Mouse (Mus musculus) induced T-regulatory cell, adult 2 months (primary cell): ENCODE results near the gene Cd300lg.

ENCODE experiments used
- DNase-seq: peaks from one replicate; pipeline ENCODE4 v3.0.0-alpha.2; 2012; ENCODE audit warnings: low read depth

Gene Cd300lg

DNA sequence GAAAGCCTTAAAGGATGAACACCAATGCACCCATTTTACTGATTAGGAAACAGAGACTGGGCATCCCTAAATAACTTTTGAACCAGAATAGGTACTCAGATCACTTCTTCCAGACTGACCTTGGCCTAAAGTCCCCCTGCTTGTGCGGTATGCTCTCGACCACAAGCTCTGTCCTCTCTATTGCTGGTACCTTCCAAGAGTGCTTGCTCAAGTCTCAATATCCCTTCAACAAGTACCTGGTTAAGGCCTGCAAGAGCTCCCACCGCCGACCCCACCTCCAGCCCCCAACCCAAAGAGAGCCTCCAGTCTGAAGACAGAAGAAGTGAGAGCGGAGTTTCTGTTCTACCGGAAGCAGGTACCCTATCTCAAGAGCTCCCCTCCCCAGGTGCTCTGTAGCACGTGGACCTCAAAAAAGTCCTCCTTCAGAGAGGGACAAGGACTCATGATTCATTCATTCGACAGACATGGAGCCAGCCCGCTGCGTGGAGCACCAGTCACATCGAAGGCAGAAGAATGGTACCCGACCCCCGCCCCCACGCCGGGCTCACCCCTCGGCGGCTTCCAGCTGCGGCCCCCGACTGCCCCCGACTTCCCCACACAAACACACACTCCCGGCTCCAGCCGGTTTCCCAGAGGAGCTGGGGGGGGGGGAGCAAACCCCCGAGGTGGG, 15.2 kb upstream of the Cd300lg start:
- no peak for DNase-seq

DNA sequence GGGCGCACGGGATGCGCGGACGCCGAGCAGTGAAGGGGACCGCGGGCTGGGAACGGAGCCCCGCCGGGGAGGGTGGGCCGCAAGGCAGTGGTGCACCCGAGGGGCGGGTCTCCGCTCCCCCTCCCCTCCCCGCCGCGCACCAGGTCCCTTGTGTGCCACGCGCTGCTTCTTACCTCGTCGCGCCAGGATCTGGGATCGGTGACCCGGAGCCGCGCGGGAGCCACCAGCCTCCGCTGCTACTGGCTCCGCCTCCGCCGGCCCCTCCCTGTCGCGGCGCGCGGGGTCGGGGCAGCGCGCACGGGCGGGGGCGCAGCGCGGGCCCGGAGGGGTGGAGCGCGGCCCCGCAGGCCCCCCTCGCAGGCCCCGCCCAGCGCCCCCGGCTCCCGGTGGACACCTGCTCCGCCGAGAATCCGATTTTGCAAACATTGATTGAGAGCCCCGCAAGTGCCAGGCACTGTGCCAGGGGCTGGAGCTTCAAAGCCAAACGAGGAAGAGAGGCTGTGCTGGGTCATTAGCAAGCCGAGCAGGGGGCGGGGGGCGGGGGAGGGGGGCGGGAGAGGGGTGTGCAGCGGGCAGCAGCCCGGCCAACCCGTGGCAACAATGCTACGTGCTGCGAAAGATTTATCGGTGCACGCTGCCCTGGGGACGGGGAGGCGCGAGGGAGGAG, 14.5 kb upstream of the Cd300lg start:
- peak; percentile 25 for DNase-seq

DNA sequence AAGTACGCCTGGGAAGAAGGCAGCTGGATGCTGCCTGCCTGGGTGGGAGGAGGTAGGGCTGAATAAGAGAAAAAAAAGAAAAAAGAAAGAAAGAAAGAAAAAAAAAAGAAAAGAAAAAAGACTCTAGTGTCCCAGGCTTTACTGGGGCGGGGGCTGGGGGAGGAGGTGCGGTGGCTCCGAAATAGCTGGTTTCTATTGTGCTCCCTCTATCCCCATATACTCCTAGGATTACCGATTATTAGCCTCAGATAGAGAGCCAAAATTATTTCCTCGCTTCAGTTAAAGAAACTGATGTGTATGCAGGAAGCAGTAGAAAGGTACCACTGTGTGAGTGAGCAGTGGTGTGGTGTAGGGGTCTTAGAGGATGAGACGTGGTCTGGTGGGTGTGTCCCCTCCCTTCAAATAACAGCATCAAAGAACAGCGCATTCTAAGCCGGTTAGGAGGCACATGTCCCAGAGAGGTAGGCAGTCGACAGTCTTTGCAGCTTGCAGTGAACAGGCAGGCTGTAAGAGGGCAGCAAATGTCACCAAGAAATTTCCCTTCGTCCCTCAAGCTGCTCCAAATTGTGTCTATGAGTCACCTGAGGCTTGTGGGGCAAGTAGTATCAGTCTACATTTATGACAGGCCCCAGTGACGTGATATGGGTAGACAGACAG, 13.8 kb upstream of the Cd300lg start:
- peak; percentile 14 for DNase-seq

DNA sequence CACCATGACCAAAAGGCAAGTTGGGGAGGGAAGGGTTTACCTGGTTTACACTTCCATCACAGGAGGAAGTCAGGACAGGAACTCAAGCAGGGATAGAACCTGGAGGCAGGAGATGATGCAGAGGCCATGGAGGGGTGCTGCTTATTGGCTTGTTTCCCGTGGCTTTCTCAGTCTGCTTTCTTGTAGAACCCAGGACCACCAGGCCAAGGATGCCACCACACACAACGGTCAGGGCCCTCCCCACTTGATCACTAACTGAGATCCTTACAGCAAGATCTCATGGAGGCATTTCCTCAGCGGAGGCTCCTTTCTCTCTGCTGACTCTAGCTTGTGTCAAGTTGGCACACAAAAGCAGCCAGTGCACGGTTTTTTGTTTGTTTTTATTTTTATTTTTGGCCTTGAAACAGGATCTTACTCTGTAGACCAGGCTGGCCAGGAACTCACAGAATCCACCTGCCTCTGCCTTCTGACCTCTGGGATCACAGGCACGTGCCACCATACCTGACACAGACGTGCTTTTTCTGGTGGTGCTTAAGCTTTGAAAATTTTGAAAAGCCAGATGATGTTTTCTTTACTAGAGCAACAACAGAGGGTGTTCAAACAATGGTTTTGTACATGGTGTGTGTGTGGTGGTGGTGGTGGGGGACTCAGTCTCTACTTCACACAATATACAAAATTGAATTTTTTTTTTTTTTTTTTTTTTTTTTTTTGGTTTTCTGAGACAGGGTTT, 13.1 kb upstream of the Cd300lg start, which contains the start of gene Mpp3:
Gene Mpp3 (minus strand): TSS at position 375 of the 730 bp plus-strand sequence.
- no peak for DNase-seq

DNA sequence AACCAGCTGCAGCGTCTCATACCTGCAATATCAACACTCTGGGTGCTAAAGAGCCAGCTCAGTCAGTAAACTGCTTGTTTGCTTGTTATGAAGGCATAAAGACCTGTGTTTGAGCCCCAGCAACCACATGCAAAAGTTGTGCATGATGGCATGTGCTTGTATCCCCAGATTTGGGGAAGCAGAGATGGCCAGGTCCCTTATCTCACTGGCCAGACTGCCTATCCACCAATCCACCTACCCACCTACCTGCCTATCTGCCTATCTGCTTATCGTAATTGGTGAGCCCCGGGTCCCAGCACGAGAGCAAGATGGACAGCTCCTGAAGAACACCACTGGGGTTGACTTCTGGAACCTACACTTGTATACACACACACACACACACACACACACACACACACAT, 12.0 kb upstream of the Cd300lg start:
- no peak for DNase-seq

DNA sequence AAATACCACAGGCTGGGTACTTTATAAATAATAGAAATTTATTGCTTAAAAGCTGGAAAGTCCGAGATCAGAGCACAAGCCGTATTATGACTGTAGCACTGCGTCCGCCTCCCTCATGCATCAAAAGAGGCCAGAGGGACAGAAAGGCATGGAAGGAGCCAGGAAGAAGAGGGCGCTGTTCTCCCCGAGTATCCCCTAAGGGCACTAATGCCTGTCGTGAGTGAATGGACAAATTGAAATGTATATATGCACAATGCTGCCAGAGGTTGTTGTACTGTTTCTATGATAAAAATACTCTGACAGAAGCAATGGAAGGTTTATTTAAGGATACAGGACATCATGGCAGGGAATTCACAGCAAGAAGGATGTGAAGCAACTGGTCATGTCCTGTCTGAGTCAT, 11.3 kb upstream of the Cd300lg start:
- DNase-seq = no peak

DNA sequence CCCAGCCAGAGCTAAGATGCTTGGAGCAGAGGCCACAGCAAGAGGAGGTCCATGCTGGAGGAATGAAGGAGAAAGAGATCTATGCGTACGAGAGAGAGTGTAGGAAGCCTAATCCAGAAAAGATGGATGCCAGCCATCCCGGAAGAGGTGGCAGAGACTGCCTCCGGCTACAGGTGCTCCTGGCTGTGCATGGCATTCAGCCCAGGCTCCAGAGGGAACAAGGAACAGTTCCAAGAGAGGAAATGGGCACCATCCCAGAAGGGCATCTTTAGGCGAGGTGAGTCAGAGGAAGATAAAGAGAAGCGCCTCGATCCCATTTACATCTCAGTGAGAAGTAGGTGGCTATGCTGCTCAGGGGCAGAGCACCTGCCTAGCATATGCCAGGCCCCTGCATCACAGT, 10.2 kb upstream of the Cd300lg start:
- DNase-seq = no peak

DNA sequence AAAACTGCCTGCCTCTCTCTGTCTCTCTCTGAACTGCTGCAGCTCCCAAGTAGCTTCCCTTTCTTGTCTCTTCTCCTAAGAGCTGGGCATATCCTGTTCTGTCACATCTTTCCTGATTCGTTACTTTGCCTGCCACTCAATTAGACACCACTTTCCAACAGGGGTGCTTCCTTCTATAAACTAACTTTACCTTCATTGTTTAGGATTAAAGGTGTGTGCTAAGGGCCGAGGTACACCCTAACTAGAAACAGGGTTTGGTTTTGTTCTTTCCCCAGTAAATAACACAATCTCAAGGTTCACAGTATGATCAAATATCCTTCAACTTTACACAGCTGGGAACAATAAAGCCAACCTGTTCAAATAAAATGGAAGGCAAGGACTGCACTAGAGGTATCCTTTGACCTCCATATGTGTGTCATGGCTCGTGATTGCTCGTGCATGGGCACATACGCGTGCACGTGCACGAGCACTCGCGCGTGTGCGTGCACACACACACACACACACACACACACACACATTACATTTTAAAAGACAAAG, 8.2 kb upstream of the Cd300lg start:
- no peak for DNase-seq

DNA sequence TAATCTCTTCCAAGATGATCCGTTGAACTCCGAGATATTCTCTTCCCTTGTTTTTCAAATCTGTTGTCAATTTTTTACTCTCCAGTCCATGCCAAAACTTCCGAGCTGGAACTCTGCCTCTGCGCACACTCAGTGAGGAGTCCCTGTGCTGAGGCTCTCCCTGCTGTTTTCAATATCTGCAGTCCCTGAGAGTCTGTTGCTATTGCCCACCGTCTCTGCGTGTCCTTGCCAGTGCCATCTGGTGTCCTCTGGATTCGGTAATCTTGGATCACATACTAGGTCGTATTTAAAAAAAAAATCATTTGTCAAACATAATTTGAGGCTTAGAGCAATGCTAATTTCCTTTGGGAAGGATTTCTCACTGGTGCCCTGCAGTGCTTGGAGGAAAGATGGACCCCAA, 6.4 kb upstream of the Cd300lg start:
- no peak for DNase-seq

DNA sequence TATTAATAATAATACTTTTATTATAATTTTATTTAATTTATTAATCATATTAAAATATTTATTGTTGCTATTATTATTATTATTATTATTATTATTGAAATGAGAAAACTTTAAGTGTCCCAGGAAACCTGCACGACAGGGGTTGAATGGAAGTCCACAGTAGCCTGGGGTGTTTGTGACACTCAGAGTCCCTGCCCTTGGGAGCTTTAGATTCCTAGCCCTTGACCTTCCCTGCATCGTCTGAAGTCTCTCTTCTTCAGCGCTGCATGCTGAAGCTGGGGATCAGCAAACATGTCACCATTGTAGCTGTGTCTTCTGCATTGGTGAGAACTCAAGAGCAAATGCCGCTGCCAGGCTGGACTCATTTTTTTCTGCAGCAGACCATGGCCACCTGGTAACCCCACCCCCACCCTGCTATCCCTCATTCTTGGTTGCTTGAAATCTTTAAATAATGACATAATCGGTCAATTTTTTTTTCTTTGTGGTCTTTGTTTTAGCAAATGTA, 5.8 kb upstream of the Cd300lg start:
- DNase-seq = no peak

DNA sequence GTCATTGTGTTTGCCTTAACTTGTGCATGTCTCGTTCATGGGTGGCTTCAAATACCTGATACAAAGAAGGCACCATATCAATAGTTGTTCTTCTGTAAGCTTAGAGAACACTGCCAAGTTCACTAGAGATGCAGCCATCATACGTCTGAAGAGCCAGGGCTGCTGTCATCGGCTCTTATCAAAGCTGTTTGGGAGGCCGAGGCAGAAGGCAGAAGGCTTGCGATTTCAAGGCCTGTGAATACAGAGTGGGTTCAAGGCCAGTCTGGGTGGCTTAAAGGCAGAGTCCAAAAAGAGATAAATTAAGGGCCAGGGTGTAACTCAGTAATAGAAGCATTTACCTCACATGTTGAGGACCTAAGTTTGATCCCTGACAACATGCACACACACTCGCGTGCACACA, 5.0 kb upstream of the Cd300lg start:
- no peak for DNase-seq

DNA sequence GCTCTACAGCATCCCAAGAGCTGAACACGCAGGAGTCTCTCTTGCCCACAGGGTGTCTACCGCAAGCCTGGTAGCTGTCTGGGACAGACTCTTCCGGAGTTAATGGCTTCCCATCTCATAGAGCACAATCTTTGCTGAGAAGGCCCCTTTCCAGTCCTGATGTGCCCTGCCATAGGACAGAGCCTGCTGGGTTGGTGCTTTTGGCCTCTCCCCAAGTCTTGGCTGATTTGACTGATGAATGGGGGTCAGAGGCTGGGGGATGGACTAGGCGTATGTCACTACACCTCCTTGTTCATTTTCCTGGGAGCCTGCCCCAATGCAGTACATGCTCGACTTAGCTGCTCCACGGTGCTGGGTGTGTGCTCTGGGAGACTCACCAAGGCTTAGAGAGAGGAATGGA, 3.5 kb upstream of the Cd300lg start:
- no peak for DNase-seq

DNA sequence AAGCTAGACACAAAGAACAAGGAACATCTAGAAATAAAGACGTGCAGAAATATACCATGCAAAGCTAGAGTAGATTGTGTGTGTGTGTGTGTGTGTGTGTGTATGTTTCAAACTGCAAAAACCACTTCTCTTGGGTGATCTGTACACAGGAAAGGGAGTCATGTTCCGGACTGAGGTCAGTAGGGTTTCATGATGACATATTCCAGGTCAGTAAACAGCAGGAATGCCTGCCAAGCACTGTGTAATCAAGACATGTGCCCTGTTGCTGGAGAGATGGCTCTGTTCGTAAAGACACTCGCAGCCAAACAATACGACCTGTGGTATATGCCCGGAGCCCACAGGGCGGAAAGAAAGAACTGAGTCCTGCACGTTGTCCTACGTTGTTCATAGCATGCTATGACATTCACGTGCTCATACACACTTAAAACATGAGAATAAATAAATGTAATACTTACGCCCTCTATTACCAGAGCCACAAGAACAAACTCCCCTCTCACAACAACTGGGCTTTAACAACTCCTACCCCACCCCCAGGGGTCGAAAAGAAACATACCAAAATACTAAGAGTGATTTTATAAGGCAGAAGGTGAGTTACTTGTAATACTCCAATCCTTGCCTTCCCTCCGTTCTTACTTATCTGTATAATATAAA, 1.7 kb upstream of the Cd300lg start:
- DNase-seq = no peak

DNA sequence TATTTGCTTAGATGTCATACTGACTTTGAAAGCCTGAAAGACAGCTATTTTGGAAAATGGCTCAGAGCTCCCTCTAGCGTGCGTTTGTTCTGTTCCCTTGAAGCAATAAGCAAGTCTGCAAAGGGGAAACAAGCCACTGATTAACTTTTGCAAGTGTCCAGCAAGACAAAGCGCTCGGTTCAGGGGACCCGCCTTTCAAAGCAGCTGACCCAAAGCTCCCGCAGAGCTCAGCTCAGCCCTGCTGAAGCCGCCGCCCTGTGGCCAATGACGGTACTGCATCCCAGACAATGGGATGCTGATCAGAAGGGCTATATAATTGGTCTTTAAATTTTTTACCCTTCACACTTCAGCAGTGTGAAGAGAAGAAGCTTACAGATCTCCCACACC, 1.2 kb upstream of the Cd300lg start:
- peak; percentile 77 for DNase-seq

DNA sequence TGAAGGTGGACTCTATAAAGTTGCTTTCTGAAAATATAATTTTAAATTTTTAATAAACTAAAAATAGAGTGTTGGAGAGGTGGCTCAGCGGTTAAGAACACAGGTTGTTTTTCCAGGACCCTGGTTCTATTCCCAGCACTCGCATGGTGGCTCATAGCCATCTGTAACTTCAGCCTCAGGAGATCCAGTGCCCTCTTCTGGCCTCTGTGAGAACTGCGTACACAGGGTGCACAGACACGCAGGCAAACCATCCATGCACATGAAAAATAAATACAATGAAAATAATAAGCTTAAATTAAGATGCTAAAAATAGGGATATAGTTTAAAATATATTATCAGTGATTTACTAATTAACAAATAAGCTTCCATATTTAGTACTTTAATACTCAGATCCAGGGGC, 663 bp upstream of the Cd300lg start:
- peak; percentile 40 for DNase-seq

DNA sequence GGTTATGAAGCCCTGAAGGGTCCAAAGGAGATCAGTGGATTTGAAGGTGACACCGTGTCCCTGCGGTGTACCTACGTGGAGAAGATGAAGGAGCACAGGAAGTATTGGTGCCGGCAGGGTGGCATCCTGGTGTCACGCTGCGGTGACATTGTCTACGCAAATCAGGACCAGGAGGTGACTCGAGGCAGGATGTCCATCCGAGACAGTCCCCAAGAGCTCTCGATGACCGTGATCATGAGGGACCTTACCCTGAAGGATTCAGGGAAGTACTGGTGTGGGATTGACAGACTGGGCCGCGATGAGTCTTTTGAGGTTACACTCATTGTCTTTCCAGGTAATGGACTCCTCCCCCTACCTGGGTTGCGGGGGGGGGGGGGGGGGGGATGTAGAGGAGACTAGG, 1.7 kb downstream of the Cd300lg start:
- no peak for DNase-seq

DNA sequence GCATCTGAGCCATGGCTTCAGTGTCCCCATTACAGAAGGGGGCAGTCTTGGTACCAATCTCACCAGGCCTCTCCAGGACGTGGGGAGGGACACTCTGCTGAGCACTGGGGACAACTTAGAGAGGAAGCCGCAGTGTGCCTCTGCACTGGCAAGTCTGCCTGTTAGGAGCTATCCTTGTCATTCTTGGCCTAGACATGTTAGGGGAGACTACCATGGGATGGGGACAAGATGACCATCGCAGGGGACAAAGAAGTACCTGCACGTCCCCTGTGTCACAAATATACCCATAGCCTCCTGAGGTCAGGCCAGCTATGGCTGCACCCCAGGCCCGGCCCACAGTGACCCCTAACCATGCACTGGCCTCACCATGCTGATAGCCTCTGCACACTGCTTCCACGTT, 2.1 kb downstream of the Cd300lg start:
- DNase-seq = no peak

DNA sequence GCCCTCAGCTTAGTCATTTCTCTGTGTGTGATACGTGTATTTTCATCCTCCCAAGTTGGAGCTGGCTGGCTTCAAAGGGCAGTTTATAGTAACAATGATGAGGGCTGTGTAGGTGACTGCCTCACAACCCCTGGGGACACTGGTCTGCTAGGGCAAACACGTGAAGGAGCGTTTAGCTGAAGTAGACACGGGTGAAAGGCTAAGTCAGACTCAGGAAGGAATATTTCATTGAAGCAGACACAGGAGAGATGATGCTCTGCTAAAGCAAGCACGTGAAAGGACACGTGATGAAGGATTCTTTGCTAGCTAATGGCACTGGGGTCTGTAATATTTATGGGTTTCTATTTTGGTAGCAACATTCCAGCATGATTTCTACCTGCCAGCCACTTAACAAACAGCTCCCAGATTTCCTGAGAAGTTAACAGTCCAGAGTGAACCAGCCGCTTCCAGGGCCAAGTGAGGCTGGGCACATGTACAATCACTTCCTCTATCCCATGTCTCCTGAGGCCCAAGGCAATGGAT, 3.4 kb downstream of the Cd300lg start:
- DNase-seq = no peak

DNA sequence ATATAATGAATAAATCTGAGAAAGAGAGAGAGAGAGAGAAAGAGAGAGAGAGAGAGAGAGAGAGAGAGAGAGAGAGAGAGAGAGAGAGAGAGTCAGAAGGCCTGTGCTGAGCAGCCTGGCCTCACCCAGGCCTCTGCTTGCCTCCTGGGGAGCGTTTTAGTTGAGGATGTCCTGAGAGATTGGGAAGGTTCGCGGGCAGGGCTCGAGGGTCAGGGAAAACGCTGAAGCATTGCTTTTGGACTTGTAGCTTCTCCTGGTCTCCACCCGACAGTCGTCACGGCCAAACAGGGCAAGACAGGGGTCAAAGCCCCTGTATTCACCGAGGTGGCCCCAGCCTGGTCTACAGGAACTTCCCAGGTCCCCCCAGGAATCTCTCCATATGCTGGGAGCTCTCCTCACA, 5.3 kb downstream of the Cd300lg start:
- DNase-seq = no peak

DNA sequence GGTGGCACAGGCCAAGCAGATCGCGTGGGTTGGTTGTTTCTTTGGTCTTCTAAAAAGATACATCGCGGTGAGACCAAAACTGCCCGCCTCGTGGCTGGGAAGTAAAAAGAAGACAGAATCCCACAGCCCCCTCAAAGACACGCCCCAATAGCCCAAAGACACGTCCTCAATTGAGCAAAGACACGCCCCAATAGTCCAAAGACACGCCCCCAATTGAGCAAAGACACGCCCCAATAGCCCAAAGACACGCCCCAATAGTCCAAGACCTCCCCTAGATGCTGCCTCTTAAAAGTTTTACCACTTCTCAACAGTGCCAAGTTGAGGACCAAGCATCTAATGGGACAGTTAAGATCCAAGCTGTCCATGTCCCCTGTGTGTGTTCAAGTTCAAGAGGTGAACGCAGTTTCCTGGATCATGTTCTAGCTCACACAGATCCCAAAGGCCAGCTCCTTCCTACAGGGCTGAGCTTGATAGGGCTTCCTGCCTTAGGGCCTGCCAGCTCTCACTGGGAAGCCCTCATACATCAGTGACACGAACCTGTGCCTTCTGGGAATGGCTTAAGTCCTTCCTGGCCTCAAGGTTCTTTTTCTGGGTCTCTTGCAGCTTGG, 8.7 kb downstream of the Cd300lg start:
- DNase-seq = no peak

DNA sequence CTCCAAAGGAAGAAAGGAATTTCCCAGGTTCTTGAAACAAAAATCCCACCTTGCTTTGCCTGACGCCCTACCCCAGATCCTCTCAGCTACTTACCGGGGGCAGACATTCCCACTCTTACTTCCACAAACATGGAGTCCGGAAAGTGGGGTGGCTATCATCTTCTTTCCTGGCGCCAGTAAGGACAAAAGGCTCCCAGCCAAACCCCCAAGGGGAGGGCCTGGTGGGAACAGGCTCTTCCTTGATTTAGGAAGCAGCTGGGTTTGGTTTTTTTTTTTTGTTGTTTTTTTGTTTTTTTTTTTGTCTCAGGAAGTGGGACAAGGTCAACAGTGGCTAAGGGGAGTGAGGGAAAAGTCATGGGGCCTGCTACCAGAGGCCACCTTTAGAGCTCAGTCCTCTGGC, 10.2 kb downstream of the Cd300lg start:
- no peak for DNase-seq
